Mouse (Mus musculus) gastrocnemius, postnatal 25 days (tissue): ENCODE results near the gene Cnot2. TPM values are rescaled to one million over a fixed set of nuclear protein-coding genes. Genes with fewer than 3 reads are reported as not detected.

Source experiments
- microRNA-seq, 2 experiments: library from miRNA; unstranded; fragments of <30 nt; microRNA quantifications; one replicate each; pipeline ENCODE4 v1.2.0; 2021; ENCODE audit warnings: borderline replicate concordance in 2 of 2
- total RNA-seq, 2 experiments: library from RNA; stranded (reverse); gene quantifications; 1 replicate in 1 of 2; 2 replicates in 1 of 2; pipeline ENCODE4 v1.2.3; 2021

Cnot2 gene
- total RNA-seq, 2 experiments from 2014 or later = 29.7 to 32.6 TPM

Small RNA genes within 50 kb of the gene (microRNA-seq; reads per million reads assigned to microRNA genes)
- gene Gm25190 = 0 reads per million in 2 experiments

Other genes with a start within 250 kb of the Cnot2 start
- gene Kcnmb4, start 107.6 kb downstream of the Cnot2 start, total RNA-seq = under 1 TPM in 1 of 2 experiments, not detected in 1; 0.23 TPM